Mouse (Mus musculus) kidney, postnatal 36 days (tissue): ENCODE results near the gene Rtkn2.

ENCODE experiments used
- DNase-seq, 2 experiments: peaks; one replicate each; pipeline ENCODE4 v3.0.0; 2021 to 2022; ENCODE audit warnings: mixed read lengths in 2 of 2

Gene Rtkn2

DNA sequence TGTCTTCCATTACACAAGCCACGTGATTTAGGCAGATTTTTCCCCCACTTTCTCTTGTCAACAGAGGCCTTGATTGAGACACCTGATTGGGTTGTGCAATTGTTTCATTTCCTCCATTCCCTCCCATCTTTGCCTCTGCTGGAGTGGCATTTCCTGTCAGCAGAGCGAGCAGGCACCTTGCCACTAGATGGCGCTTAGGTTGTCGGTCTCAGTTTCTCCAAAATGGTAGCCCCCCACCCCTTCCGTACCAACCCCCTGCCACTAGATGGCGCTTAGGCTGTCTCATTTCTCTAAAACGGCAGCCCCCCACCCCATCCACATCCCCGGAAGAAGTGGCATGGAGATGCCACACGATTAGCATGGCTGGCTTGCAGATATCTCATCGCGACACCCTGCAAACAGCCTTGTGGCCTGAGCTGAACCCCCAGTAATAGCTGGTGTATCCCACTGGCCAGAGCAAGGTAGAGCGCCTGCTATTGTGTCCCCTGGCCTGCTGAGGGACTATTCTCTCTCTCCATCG is 18.8 kb downstream of the Rtkn2 start:
- peak; percentile 43 to 72 for DNase-seq

DNA sequence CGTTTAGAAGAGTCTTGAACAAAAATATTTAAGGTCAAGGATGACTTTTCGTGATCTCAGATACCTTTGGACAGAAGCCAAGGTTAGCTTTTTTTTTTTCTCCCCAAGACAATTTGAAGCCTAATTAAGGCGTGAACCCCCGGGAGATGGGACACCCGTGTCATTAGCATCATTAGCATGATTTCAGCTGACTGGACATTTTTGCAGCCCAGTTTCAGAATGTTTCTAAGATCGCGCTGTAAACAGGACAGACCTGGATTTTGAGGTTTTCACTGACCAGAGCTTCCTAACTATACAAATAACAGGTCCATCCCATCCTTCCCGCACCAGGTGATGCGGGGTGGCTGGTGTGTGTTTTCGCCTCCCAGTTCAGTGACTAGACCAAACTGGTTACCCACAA is 19.8 kb downstream of the Rtkn2 start:
- no peak for DNase-seq

DNA sequence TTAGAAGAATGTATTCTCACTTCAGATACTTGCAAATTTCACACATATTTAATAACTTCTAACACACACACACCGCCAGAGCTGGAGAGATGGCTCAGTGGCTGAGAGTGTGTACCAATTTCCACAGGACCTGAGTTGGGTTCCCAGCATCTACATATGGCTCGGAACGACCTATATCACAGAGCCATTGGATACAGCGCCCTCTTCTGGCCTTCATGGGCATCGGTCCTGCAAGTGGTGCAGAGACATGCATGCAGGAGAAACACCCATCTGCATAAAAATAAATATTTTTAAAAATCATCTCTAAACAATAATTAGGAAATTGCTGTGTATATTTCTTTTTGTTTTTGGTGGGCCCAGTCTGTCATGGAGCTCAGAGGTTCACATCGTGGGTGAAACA is 22.1 kb downstream of the Rtkn2 start:
- DNase-seq = peak in 1 of 2 experiments; percentile 15

DNA sequence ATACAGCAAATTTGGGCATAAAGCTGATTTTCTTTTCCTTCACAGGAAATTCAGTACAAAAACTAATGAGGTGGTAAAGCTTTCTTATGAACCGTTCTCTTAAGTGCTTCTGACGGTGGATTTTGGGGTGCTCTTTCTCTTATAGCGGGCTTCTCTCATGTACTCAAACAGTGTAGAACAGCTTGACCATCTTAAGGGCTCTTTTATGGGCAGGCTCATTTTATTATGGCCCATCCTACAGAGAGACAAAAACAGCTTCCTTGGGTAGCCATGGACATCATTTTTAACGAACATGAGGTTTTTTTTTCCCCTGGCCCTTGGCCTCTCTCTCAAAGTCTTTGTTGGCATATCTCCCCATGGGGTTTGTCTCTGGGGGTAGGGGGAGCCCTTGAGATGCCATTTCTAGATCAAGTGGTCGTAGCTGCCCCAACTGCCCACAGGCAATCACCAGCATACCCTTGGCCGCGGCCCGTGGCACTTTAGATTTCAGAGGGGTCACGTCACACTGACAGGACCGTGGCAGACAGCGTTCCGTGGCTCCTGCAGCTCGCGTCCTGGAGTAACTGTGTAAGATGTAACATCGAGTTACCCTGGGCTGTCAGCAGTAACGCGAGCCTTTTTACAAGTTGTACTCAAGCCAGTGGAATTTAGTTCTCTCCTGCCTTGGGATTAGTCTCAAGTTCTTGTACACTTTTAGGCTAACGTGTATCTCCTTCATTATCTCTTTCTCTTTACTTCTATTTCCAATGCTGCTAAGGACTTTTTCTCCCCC is 24.5 kb downstream of the Rtkn2 start:
- no peak for DNase-seq

DNA sequence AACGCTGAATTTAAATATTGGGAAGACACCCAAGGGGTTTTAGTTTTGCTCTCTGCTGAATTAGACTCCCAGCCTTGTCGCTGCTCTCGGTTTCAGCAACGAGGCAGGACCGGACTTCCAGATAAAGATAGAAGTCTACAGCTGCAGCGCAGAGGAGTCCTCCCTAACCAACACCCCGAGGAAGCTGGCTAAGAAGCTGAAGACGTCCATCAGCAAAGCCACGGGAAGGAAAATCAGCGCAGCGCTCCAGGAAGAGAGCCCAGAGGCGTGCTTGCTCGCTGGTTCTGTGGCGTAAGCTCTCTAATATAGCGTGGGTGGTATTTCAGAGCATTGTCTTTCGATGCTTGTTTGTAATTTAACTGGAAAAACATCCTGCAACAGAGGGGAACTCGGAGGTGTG is 26.0 kb downstream of the Rtkn2 start:
- no peak for DNase-seq

DNA sequence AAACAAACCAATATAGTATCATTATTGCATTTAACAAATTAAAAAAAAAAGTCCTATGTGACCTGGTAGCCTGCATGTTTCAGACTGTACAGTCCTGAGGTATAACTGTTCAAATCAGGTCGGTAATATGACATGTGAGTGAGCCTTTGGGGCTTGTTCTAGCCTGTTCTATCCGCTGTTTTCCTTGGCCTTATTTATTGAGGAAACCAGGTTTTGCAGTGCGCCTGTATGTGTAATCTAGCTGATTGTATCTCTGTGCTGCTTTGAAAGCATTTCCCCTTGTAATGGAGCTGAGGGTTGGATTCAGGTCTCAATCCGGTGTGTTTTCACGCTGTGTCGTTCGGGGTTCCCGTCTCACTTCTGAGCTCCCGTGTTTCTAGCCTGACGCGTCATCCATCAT is 27.1 kb downstream of the Rtkn2 start:
- DNase-seq = no peak

DNA sequence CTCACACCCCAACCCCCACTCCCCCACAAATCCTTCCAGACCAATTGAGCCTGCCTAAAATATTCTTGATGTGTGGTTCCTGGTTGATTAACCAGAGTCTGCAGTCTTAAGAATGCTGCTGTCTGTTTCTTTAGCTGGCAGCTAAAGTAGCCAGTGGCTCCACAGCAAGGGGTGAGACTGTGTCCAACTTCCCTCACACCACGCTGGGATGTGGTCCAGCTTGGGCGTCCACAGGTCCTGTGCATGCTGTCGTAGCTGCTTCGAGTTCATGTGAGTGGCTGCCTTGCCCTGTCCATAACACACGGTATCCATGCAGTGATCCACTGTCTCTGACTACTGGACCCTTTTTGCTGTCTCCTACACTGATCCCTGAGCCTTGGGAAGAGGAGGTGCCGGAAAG is 27.7 kb downstream of the Rtkn2 start:
- no peak for DNase-seq

DNA sequence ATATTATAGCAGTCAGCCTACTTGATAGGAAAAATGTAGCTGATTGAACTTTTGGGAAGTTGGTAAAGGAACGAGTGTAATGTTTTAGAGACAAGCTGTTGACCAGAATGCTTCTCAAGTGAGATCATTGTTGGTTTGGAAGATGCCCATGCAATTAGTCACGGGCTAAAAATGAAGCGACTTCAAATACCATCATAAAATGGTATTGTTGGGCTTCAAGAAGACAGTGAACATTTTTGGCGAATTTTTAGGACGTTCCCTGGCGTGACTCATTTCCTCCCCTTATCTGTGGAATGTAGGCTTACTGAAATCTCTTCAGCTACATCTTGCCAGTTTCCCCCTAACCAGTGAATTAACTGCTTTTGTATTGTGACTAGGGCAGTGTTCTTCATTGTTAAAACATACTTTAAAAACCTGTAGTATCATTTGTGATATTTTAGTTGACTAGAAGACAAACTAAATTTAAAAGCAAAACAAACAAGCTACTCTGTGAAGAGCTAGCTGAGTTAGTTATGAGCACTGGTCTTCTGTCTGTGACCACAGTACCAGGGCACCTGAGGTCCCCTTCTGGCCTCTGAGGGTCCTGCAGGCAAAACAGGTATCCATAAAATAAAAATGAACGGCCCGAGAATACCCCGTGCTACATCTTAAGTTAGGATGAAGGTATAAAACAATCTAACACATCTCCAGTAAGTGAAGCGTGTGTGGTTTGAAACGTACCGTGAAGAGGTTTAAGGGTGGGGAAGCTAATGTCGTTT is 29.0 kb downstream of the Rtkn2 start:
- peak in 1 of 2 experiments; percentile 37 for DNase-seq

DNA sequence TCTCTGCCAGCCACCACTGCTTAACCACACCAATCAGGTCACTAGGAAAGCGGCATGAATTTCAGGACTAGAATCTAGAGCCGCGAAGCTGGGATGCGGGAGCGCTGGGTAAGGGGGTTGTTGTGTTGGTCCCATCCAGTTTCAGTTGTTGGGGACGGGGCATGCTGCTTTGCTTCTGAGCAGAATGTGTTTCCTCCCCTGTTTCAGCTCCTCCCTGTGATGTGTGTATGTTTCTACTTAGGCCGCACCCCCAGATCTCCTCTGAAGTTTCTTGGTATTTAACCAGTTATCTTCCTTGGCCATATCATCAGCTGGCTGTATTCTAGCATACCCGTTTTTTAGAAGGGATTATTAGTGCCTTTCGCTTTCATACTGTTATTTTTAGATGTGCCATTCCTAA is 29.9 kb downstream of the Rtkn2 start:
- DNase-seq = no peak

DNA sequence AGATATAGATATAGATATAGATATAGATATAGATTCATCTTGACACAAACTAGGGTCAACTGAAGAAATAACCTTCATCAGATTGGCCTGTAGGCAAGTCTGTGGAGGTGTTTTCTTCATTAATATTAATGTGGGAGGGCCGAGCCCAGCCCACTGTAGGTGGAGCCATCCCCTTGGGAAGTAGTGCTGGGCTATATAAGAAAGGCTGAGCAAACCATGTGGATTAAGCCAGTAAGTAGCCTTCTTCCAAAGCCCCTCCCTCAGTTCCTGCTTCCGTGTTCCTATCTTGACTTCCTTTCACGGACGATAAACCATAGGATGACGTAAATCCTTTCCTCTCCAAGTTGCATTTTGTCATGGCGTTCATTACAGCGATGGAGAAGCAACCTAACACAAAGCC is 30.5 kb downstream of the Rtkn2 start:
- DNase-seq = no peak

DNA sequence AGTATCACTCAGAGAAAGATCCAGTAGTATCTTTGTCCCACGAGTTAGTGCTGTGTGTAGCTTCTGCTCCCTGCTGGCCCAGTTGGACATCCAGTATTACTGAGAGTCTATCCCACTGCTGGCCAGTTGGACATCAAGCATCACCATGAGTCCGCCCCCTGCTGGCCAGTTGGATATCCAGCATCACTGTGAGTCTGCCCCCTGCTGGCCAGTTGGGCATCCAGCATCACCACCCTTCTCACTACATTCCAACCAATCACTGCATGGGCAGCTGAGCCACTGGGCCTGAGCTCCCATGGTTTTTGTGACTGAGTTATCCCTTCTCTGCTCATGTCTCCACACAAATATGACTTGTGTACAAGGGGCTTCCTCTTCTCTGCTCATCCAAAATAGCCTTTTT is 33.8 kb downstream of the Rtkn2 start:
- DNase-seq = peak in 1 of 2 experiments; percentile 36

DNA sequence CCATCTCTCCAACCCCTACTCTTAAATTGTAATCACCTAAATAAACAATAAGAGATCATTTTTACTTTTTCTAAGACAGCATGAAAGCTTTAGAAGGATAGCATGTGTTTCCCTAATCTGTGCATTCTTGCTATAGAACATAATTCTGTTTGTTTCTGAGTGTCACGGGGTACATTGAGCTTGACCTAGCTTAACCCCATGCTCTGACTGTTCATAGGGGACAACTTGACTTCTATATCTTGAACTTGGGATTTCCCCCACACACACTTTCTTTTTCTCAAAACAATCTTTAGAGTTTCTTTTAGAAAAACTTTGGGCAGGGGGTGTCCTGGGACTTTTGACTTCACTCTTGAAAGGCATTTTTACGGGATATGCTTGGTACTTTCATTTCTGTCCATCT is 41.4 kb downstream of the Rtkn2 start:
- DNase-seq = no peak

DNA sequence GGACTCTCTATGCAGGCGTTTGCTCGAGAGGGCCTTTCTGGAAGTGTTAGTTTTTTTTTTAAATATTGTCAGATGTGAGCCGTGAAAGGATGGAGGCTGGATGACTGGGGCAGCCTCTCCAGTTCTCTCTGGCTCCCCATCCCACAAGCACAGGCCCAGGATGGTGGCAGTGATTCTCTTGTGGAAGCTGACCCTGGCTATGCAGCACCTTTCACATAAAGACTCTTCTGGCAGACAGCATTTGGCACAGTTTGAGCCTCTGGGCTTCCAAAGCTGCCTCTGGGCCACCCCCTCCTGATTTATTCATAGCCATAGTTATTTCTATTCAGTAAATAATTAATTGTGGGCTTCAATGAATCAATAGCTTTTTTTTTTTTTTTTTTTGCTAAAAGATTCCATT is 46.3 kb downstream of the Rtkn2 start:
- no peak for DNase-seq

DNA sequence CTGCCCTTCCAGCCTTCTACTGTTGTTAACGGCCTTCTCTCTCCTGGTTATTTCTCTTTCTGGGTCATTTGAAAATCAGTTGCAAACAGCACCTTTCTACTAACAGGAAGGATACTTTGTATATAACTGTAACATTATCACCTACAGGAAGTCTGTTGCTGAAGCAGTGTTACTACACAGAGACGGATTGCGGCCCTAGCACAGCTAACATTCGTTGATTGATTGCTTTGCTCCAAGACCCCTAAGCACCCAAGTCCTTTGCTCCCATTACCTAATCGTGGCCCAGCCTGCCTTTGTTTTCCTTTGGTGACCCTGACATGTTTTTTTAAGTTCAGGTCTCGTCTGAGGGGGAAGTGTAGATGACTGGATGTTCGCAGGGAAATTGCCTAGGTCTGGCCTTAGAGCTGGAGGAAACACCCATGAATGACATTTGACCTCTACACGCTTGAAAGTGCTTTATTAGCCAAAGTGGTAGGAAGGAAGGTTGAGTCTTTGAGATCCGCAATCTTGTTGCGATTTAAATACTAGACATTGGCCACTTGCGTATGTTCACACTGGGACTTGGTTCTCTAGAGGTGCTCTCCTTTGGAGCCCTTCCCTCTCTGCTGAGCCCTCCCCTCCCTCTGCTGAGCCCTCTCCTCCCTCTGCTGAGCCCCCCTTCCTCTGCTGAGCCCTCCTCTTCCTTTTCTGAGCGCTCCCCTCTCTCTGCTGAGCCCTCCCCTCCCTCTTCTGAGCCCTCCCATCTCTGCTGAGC is 49.1 kb downstream of the Rtkn2 start:
- no peak for DNase-seq

DNA sequence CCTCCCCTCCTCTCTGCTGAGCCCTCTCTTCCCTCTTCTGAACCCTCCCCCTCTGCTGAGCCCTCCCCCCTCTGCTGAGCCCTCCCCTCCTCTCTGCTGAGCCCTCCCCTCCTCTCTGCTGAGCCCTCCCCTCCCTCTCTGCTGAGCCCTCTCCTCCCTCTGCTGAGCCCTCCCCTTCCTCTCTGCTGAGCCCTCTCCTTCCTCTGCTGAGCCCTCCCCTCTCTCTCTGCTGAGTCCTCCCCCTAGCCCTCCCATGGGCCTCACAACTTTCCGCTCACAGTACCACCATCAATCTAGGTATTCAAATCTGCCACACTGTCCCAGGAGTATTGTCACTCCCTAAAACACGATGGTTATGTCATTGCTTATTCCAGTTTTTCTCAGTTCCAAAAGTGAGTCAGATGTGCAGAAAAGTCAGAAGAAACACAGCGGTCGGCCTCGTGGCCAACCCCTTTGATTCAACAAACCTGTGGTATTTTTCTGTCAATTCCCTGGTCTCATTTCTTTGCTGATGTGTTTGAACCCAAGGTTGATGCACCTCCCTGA is 49.8 kb downstream of the Rtkn2 start:
- DNase-seq = no peak

DNA sequence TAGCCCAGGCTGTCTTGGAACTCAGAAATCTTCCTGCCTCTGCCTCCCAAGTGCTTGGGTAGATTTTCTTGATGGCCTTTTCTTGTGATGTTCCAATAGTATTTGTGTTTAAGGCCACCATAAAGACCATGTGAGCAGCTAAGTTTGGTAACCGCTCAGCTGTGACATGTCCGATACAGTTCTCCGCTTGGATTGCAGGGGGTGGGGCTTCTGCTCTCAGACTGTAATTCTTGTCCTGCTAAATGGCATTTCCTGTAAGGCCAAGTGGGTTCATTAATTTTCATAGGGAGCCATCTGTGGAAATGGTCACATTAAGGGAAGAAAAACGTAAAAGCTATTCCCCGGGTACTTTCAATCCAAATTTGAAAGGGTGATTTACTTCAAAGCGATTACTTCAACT is 50.7 kb downstream of the Rtkn2 start:
- DNase-seq = peak; percentile 12 to 33

DNA sequence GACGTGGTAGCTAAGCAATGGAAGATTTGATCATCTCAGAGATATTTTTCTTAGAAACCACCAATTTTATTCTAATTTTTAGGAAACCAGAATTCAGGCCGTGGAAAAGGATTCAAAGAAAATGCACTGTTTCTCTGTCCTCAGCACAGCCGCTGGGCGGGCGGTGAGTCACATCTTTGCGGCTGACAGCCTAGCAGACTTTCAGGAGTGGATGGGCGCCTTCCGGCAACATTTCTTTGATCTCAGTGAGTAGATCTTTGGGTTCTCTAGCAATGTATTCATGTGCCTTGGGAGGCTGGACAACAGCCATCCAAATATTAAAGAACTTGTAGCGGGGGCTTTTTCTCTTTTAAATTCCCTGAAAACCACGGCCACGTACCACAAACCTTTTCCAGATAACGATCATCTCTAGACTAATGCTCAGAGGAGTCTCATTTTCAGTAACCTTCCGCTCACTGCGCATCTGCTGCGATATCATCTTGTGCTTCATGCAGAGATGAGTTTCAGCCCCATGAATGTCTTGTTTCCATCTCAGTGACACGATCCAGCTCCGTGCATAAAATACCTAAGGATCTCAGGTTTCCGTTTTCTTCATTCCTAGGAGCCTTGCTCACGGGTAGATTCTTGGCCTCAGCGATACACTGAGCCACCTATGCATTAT is 56.5 kb downstream of the Rtkn2 start:
- DNase-seq = no peak

DNA sequence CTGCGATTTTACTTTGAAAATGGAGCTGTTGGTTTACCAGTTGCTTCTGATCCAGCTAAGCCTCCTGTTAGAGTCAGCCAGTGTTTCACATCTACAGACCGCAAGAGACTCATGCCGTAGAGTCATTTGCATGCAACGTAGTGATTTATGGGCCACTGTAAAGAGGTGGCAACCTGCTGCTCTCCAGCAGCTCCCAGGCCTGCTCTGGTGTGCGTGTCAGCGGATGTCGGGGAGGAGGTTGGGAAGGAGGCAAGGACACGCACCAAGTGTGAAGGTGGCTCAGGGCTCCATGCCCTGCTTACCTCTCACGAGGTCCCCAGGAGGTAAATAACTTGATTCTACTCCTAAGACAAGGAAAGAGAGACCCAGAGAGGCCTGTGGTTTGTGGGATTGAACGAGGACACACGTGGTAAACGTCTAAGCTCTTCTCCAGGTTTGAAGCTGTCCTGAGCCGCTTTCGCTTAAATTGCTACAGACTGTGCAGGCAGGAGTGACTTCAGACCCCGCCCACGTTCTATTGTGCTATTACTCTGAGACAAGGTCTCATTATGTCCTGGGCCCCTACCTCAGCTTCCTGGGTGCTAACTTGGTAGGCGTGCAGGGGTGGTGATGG is 57.1 kb downstream of the Rtkn2 start:
- DNase-seq = no peak

DNA sequence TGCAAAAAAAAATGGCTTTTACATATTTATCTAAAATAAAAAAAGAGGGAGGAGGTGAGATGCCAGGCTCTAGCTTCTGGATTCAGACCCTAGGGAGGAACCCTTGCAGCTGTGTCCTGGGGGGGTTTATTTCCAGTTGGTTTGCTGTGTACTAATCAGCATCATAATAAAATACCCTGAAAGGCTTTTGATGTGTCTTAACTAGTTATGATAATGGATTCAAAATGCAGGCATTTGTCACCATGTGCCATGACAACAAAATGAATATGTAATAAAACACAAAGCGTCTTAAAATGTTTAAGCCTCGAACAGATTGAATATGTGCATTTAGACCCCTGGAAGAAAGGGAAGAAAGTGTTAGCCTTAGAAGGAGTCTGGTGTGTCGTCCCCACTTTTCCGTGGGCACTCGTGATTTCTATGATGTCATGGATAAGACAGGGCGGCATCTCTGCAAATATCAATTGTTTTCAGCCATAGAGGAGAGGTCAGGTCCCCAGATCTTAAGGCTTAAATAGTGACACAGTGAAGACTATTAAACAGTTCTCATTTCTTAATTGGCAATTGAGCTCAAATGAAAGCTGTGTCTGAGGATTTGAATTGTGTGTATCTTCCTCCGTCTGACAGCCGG is 59.7 kb downstream of the Rtkn2 start:
- no peak for DNase-seq

DNA sequence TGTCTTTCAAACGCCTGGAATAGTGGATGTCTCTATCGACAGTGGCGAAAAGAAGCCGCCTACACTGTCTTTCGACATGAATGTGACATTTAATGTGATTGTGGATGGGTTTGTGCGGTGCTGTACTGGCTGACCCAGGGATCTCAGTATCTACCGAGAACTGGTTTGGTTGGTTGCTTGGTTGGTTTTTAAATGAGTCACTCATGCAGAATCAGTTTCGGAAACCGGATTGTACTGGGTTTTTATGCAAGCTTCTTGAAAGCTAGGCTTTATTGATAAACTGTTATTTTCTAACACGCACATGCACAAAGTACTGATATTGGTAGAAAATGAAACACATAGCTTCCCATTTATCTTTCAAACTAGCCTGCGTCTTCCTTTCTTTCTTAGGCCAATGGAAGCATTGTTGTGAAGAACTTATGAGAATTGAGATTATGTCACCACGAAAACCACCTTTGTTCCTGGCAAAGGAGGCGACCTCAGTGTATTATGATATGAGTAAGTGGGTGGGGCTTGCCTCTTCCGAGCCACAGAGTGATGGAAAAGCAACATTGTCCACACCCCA is 60.4 kb downstream of the Rtkn2 start:
- peak in 1 of 2 experiments; percentile 20 for DNase-seq

DNA sequence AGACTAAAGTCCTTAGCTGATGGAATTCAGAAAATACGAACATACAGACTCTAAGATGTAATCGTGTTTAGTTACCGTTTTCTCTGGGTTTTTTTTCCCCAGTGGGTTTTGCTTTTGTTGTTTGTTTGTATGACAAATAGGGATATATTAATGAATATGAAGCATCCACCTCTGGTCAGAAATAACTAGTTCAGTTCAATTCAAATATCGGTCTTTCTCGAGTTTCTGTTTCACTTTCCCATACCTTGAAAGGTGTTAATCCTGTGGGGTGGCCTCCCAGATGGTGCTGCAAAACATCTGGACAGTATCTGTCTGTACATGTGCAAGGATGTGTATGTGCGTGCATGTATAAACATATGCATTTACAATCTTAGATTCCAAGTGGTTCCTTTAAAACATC is 61.0 kb downstream of the Rtkn2 start:
- DNase-seq = no peak
